ENCODE assay signal across 9 mouse cellular contexts in genomic region chr5:124432398-124433012, GRCm38 (mm10). TPM values are rescaled to one million over a fixed set of nuclear protein-coding genes. Genes with fewer than 3 reads are reported as not detected.
DNase-seq lines count a peak whose midpoint lies in the region; ATAC-seq and TF ChIP-seq lines count a peak whose summit lies in the region.
"Had no signal": no experiment of that assay in that cellular context is flagged by ENCODE, and none has a peak within 500 bp of the region (broad histone marks: within the 10 kb centered on the region; RNA-seq: fewer than 3 reads in every experiment).

No protein-coding gene starts in this region.

- ATAC-seq in erythroblast, adult 5-6 weeks (replicated peaks; ENCODE audit: low FRiP score, poor library complexity, severe bottlenecking), result peak; percentile 92
- ATAC-seq in liver, postnatal 0 days, result peak; percentile 76
- ATAC-seq in neural tube, embryonic 13.5 days (ENCODE audit: low read depth), result peak; percentile 63; the same call in 1 of the 2 replicates

- H3K4me3 ChIP-seq in hindbrain, embryonic 10.5 days, result no peak overlapping the region
- H3K4me3 ChIP-seq in liver, postnatal 0 days (ENCODE audit: low read depth, low read length), result no peak overlapping the region
- H3K4me3 ChIP-seq in neural tube, embryonic 13.5 days, result no peak overlapping the region
- H3K4me3 ChIP-seq: erythroblast, embryonic 14.5 days had no signal

- H3K36me3 ChIP-seq in hindbrain, embryonic 10.5 days, result no peaks in the 10 kb centered on the region
- no peaks in the 10 kb centered on the region for H3K36me3 ChIP-seq in liver, postnatal 0 days (replicated peaks; ENCODE audit: insufficient read depth, low read length)
- no peaks in the 10 kb centered on the region for H3K36me3 ChIP-seq in neural tube, embryonic 13.5 days

- TF ChIP-seq EP300 in liver, postnatal 0 days (IDR thresholded peaks at IDR 0.05; ENCODE audit: low read depth), result no peak

- H3K27me3 ChIP-seq in hindbrain, embryonic 10.5 days (ENCODE audit: insufficient read depth, poor library complexity, severe bottlenecking), result no peaks in the 10 kb centered on the region
- no peaks in the 10 kb centered on the region for H3K27me3 ChIP-seq in liver, postnatal 0 days (ENCODE audit: insufficient read depth, low read length)
- H3K27me3 ChIP-seq in neural tube, embryonic 13.5 days, result no peaks in the 10 kb centered on the region

- no peaks in the 10 kb centered on the region for H3K9me3 ChIP-seq in hindbrain, embryonic 10.5 days
- H3K9me3 ChIP-seq in liver, postnatal 0 days (ENCODE audit: low read length), result no peaks in the 10 kb centered on the region
- no peaks in the 10 kb centered on the region for H3K9me3 ChIP-seq in neural tube, embryonic 13.5 days

- DNase-seq in CD8-positive naive resting alpha-beta T cell, adult 2 months (ENCODE audit: low read depth in 2 of 2, low spot score in 2 of 2), result peak; percentile 58 to 72
- peak; percentile 76 for DNase-seq in adrenal gland, postnatal 10 days
- DNase-seq in hindbrain, embryonic 10.5 days (ENCODE audit: low spot score), result peak; percentile 60
- DNase-seq in layer of hippocampus, adult 11-12 months (ENCODE audit: low spot score), result peak; percentile 89
- DNase-seq in liver, postnatal 0 days, result peak; percentile 67
- DNase-seq in thymus, postnatal 4 days, result peak; percentile 82

- H3K4me1 ChIP-seq in hindbrain, embryonic 10.5 days (replicated peaks), result 0 out of 2 replicates have a peak, but pooled peaks cover 6% of the 10 kb centered on the region
- H3K4me1 ChIP-seq in liver, postnatal 0 days (ENCODE audit: insufficient read depth), result no peaks in the 10 kb centered on the region
- no peaks in the 10 kb centered on the region for H3K4me1 ChIP-seq in neural tube, embryonic 13.5 days (replicated peaks)

- H3K9ac ChIP-seq in liver, postnatal 0 days (replicated peaks), result no peak overlapping the region
- peak overlapping the region; percentile 31; the same call in 1 of the 2 replicates for H3K9ac ChIP-seq in neural tube, embryonic 13.5 days

- H3K27ac ChIP-seq in hindbrain, embryonic 10.5 days, result no peak overlapping the region
- H3K27ac ChIP-seq in liver, postnatal 0 days (ENCODE audit: low read depth), result no peak overlapping the region
- H3K27ac ChIP-seq in neural tube, embryonic 13.5 days (replicated peaks), result no peak overlapping the region

- H3K4me2 ChIP-seq in liver, postnatal 0 days (ENCODE audit: low read depth, low read length), result no peak overlapping the region
- H3K4me2 ChIP-seq in neural tube, embryonic 13.5 days, result no peak overlapping the region

- peak; percentile 87 for TF ChIP-seq CTCF in liver, postnatal 0 days (IDR thresholded peaks at IDR 0.05; ENCODE audit: low read depth)

RNA-seq across cellular contexts. Expression of gene Sbno1, which starts 6.7 kb away (rescaled TPM):
- 10 to 100 TPM; 71.7 to 90.6 TPM for total RNA-seq in adrenal gland, postnatal 10 days (2021)
- 23.4 and 29.4 TPM in 2 replicates for total RNA-seq in erythroblast, adult 5-6 weeks (2015; ENCODE audit: low replicate concordance)
- 30.7 and 71.1 TPM in 2 replicates for total RNA-seq in erythroblast, adult 5-6 weeks (2017; ENCODE audit: low replicate concordance)
- polyA plus RNA-seq in hindbrain, embryonic 10.5 days (2016; fragmentation: Nextera tagmentation; extraction: Ambion mirVana), result 84.6 and 86.6 TPM in 2 replicates
- polyA plus RNA-seq in liver, postnatal 0 days (2015; fragmentation: Nextera tagmentation; extraction: Ambion mirVana), result 30.0 and 30.6 TPM in 2 replicates
- 106 and 107 TPM in 2 replicates for polyA plus RNA-seq in neural tube, embryonic 13.5 days (2015; fragmentation: Nextera tagmentation; extraction: Ambion mirVana)

RNA-seq across cellular contexts. Expression of gene Kmt5a, which starts 7.2 kb away (rescaled TPM):
- 100 to 1,000 TPM; 105 to 109 TPM for total RNA-seq in adrenal gland, postnatal 10 days (2021)
- 89.3 and 92.4 TPM in 2 replicates for total RNA-seq in erythroblast, adult 5-6 weeks (2015; ENCODE audit: low replicate concordance)
- 105 and 107 TPM in 2 replicates for total RNA-seq in erythroblast, adult 5-6 weeks (2017; ENCODE audit: low replicate concordance)
- 34.3 and 43.7 TPM in 2 replicates for polyA plus RNA-seq in hindbrain, embryonic 10.5 days (2016; fragmentation: Nextera tagmentation; extraction: Ambion mirVana)
- polyA plus RNA-seq in liver, postnatal 0 days (2015; fragmentation: Nextera tagmentation; extraction: Ambion mirVana), result 26.7 and 30.6 TPM in 2 replicates
- polyA plus RNA-seq in neural tube, embryonic 13.5 days (2015; fragmentation: Nextera tagmentation; extraction: Ambion mirVana), result 34.0 and 37.8 TPM in 2 replicates

RNA-seq across cellular contexts. Expression of gene Rilpl2, which starts 45.7 kb away (rescaled TPM):
- total RNA-seq in adrenal gland, postnatal 10 days (2021), result 10 to 100 TPM; 20.4 to 21.0 TPM
- total RNA-seq in erythroblast, adult 5-6 weeks (2015; ENCODE audit: low replicate concordance), result 9.4 and 19.0 TPM in 2 replicates
- 13.1 and 13.4 TPM in 2 replicates for total RNA-seq in erythroblast, adult 5-6 weeks (2017; ENCODE audit: low replicate concordance)
- polyA plus RNA-seq in hindbrain, embryonic 10.5 days (2016; fragmentation: Nextera tagmentation; extraction: Ambion mirVana), result 21.5 and 23.1 TPM in 2 replicates
- polyA plus RNA-seq in liver, postnatal 0 days (2015; fragmentation: Nextera tagmentation; extraction: Ambion mirVana), result 10.3 and 11.0 TPM in 2 replicates
- polyA plus RNA-seq in neural tube, embryonic 13.5 days (2015; fragmentation: Nextera tagmentation; extraction: Ambion mirVana), result 19.9 and 20.7 TPM in 2 replicates

RNA-seq across cellular contexts. Expression of gene Snrnp35, which starts 50.4 kb away (rescaled TPM):
- total RNA-seq in adrenal gland, postnatal 10 days (2021), result 10 to 100 TPM; 16.1 to 18.7 TPM
- 3.8 TPM in 1 of 2 replicates, not detected in the other for total RNA-seq in erythroblast, adult 5-6 weeks (2015; ENCODE audit: low replicate concordance)
- 6.0 and 6.8 TPM in 2 replicates for total RNA-seq in erythroblast, adult 5-6 weeks (2017; ENCODE audit: low replicate concordance)
- polyA plus RNA-seq in hindbrain, embryonic 10.5 days (2016; fragmentation: Nextera tagmentation; extraction: Ambion mirVana), result 29.7 and 35.4 TPM in 2 replicates
- 5.9 and 6.5 TPM in 2 replicates for polyA plus RNA-seq in liver, postnatal 0 days (2015; fragmentation: Nextera tagmentation; extraction: Ambion mirVana)
- 26.4 and 27.8 TPM in 2 replicates for polyA plus RNA-seq in neural tube, embryonic 13.5 days (2015; fragmentation: Nextera tagmentation; extraction: Ambion mirVana)
